Mouse (Mus musculus) adrenal gland, adult 8-10 months (tissue): ENCODE measurements at regions not wholly inside any gene's neighbourhood (a gene's known extent, or its start where the extent isn't known, plus 50 kb on each side); places are given as distances from the start of the nearest gene placed in this dataset.

Experiments
- DNase-seq: peaks from one replicate; pipeline ENCODE4 v3.0.0; 2022

DNA sequence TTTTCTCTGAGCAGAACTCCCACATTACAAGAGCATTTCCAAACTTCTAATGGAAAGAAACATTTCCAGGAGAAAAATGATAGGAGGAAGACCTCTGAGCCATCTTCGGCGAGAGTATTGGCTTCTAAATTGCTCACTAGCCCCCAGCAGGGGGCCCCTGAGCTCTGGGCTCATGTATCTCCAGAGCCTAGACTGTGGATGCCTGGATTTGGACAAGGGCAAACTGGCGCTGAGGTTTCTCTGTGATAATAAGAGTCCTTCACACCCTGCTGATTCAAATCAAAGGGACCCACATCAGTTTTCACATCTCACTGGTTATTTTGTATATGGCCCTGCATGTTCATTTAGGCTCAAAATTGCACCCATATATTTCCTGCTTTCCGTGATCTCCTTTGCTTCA is 119.3 kb upstream of the Kif2a start:
- DNase-seq = no peak

DNA sequence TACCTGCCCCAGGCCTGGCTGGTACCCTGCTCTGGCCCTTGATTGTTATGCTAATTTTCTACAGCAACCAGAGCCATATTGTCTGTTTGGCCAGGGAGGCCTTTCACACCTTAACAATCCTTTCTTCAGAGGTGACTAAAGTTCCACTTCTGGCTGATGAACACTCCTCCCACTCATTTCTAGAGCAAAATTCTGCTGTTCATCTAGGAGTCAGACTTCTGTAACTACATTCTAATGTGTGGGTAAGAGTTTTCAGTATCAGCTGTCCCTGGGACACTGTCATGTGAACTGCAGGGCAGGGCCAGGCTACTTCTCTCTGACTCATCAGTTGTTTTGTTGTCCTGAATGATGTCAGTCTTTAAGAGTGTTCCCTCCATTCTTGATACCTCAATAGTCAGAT is 112.2 kb upstream of the Kif2a start:
- no peak for DNase-seq

DNA sequence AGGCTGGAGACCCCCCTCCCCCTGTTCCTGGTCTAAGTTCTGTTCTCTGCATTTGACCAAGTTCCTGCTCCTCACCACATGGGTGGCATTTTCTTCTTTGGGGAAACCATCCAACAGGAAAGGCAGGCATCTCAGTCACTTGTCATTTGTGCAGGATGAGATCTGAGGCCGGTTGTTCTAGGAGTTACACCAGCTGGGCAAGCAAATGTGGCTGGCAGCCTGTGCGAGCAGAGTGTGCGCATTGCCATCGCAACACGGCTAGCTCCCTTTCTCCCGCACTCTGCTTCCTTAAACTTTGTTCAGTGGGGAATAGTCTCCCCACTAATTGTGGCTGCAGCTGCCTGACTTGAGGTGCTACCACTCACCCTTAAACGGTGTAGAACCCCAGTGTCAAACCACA is 104.7 kb upstream of the Kif2a start:
- DNase-seq = no peak

DNA sequence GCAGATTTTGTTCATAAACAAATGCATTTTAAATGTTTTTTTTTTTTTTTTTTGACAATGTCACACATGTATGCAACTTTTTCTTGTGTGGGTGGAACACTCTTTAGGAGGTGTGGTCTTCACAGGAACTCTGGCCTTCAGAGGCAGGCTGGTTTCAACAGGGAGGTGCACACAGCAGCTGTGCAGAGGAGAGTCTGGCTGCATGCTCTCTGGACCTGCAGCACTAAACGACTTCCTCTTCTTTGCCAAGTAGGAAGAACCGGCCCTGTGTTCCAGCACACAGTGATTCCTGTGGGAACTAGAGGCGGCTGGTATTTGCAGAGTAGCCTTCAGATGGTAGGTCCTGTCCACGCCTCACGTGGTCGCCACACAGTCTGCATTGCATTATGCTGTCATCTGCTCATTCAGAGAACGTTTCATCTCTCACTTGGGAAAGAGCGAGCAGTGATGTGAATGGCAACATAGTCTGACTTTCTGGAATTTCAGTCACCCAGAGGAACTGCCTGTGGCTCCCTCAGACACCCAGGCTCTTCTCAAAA is 102.3 kb upstream of the Kif2a start:
- DNase-seq = no peak

DNA sequence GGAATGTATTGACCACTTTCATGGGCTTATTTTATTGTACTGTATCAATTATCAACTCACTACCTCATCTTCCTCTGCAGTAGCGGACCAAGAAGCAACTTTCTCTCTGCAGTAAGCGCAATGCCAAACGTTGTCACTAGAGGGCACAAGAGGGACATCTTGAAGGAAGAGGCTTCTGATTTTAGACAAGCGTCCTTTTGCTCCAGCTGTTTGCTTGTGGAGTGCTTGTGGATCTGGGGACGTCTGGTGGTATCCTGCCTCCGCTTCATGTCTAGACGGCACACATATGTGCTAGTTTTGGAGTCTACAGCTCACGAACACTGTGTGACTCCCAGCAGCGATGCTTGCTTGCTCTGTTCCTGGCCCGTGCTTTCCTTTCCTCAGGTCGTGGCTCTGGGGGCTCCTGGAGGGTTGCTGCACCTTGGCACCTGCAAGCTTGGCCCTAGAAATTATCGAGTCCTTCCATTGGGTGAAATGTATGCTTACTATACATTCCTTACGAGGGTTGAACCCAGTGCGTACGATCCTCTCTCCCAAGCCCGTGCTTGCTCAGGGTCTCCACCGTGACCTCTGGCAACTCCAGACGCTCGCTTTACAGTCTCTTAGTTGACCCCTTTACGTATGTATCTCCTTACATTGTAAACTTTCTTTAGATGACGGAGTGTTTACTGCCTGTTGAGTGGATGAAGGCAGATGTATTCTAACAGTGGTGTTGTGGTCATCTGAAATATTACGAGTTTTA is 92.2 kb upstream of the Kif2a start:
- DNase-seq = peak; percentile 56

DNA sequence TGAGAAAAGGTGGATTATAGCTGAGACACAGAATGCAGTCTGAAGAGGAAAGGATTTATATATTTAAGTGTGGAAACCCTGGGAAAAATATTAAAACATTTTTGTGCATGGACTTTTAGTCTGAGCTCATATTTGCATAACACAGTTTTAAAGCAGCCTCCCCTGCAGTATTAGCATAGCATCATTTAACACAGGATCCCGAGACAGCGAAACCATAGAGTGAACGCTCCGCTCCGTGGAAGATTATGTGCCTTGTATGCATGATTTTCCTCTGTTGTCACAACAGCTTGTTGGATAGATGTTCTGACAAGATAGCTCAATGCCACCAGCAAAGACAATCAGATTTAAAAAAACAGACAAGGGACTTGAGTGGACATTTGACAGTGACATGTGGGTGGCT is 86.1 kb upstream of the Kif2a start:
- DNase-seq = no peak

DNA sequence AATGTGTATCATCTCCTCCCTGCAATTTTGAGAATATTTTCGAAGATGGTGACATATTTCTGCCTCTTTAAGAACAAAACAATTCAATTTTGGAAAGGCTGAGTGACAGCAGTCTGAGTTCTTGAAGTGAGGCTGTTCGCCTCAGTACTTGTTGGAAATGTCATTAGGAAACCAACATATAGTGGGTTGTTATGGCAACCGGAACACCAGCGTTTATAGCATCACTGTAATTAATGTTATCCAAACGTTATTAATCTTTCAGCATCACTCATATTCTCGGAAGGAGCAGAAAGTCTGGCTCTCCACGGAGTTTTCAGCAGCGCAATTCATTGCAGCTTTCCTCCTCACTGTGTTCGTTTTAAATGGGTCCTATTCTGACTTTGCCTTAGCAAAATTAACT is 85.6 kb upstream of the Kif2a start:
- DNase-seq = no peak

DNA sequence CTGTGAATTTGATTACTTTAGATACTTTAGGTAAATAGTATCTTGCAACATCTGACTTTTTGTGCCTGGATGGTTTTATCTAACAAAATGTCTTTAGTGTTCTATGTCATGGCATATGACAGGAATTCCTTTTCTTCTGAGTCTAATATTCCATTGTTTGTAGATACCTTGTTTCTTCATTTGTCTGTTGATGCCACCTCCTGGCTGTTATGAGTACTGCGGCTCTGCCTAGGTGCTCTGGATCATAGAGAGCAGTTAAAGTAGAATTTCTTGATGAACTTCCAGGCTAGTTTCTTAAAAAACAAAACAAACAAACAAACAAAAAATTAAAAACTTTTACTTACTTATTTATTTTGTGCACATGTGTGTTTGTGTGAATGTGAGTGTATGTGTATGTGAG is 83.6 kb upstream of the Kif2a start:
- DNase-seq = peak; percentile 20

DNA sequence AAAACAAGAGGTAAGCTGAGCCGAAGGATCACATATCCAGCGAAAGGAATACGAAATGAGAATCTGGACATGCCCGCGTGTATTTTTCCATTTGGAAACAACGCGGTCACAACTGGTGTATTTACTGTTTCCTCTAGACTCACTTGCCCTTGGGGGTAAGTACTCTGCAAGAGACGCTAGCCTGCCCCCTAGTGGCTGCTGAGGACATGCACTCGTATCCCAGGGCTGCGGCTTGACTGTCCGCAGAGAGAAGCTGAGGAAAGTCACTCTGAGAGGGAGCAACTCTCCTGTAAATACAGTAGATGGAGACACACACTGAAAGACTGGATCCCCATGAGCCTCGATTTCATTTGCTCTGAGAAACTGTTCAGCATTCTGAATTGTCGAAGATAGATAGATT is 79.7 kb upstream of the Kif2a start:
- DNase-seq = peak; percentile 80

DNA sequence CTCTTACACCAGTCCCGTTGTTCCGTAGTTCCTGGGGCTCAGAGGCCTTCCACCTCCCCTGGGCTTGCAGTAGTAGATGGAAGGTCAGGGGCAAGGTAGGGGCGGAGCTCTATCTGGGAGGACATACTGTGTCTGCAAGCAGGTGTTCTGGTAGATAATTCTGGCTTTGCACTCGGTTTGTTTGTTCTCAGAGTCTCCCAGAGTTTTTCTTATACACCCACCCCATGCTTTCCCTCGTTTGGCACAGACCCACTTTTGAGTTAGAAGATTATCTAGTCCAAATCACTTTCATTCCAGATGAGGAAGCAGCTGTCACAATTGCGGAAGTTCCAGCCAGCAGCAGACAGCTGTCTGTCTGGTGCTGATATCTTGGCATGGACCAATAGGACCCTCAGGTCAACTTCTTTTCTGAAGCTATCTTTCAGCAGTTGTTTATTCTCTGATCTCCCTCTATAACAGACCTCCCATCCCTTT is 79.0 kb upstream of the Kif2a start:
- DNase-seq = no peak

DNA sequence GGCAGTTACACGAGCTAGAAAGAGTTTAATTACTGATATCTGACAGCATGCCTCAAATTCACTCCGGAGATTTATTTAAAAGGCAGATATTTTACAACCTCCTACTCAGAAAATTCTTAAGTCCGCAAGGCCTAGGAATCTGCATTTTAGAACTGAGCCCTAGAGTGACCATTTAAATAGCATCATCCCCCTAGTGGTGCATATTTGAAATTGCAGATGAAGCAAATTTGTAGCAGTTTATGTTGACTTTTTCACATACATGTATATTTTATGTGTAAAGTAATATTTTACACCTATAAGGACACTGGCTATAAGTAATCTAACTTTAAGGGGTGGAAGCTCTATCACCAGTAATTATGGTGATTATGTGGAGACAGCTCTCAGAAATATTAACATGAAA is 78.2 kb upstream of the Kif2a start:
- DNase-seq = no peak

DNA sequence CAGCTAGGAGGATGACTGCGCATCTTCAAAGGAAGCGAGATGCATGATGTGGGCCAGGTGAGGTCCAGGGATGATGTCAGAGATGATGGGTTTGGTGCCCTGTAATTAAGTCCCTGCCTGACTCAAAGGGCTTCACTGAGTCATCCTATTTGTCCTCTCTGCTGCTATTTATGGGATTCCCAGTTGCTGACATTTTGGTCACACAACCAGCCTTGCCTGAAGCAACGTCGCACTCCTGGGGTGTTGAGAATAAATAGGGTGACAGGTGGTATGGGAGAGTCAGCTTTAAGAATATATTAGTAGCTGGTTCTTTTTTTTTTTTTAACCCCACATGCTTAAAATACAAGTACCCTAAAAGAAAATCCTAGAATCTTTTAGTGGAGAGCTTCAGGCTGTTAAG is 75.1 kb upstream of the Kif2a start:
- DNase-seq = no peak

DNA sequence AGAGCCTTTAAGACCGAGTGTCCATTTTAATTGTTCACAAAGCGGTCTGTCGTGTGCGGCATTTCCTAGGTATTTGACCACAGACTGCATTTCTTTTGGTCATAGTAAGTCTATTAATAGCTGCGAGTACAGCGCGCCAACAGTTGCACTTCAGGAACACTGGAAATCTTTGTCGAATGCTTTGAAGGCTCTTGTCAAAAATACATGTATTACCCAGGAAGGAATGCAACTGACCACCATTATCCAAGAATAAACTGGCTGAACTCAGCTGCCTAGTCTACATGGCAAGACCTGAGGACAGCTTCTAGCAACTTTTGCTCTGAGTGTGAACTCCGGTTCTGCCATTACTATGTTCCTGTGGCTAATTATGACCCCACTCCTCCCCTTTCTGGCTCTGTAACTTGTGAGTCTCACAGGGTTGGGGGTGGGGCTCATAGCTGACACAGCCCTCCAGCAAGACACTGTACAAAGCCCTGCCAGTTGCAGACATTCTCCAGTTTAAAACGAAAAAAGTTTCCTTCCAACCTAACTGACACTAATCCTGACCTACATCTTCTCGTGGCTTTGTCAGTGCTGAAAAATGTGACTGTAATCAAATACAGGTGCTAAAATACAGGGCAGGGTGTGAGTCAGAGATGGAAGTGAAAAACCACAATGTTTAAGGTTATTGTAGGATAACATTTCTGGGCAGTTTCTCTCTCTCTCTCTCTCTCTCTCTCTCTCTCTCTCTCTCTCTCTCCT is 73.2 kb upstream of the Kif2a start:
- DNase-seq = no peak

DNA sequence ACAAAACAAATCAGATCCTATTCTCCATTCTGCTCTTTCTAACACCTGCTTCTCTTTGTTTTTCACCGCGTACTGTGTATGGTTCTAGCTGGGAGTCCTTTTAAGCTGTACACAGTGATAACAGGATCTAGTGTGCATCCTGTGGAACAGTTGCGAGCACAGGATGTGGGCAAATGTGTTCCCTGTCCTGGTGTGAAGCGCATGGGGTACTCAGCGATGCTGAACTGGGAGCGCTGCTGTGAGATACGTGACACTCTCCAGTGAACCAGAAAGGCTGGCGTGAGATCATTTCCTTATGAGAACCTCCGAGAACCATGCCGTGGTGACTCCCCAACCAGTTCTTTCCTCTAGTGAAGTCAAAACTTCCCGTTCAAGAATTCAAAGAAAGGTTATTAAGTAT is 72.6 kb upstream of the Kif2a start:
- no peak for DNase-seq

DNA sequence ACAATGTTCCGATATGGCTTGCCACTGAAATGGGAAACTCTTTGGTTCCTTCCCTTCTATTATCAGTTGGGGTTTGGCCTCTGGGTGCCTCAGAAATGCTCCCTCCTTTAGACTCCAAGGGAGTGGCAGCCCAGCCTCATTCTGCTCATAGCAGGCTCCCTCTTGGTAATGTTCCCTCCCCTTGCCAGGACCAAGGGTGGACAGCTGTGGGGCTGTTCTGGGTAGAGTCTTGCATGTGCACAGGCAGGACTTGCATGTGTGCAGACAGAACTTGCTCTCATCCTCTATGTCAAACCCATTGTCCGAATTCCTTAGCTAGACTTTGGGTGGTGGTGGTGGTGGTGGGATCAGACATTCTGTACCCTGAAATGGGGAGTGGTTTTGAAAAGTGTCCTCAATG is 71.8 kb upstream of the Kif2a start:
- DNase-seq = no peak

DNA sequence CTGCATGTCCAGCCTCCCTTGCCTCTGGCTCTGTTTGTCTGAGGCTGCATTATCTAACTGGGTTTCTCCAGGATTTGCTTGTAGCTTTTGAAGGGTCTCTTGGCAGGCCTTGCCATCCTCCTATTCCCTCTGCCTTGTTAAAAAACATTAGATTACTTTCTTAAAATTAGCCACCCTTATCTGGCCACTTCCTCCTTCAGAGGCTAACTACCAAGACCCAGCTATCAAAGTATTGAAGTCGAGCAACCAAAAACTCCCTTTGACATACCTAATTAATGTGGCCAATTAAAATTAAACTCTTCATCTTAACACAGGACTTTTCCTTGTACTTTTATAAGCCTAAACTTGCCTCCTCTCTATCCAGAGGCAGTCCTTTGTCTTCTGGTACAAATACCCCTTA is 66.3 kb upstream of the Kif2a start:
- DNase-seq = no peak

DNA sequence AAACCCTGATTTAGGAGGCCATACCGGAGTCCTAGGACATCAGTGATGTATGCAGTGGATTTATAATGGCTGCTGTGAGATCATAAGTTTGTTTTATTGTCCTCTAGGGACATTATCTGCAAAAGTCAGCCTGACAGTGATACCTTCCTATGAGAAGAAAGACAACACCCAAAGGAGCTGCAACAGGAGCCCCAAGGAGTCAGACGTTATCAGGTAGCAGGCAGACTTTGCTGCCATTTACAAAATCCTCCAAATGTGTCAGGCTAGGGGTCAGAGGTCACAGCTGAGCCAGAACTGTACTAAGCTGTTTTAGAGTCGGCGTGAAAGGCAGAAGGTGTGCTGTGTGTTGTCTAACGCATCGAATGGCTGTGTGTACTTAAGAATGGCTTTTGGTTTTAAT is 65.4 kb upstream of the Kif2a start:
- DNase-seq = no peak

DNA sequence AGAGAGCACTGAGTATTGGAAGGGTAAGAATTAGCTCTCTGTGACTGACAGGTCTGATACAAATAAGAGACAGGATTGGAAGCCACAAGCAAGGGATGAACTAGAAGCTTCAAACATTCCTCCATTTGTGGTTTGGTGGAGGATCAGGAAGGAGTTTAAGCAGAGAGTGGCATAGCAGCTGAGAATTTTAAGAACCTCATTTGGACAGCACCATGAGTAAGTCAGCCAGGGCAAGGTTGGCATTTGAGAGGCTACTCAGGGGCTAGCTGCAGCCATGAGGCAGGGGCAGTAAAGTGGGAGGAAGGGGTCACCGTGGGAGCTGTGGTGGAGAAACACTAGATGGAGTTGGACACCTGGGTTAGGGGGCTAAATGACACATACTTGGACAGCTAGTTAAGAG is 56.2 kb upstream of the Kif2a start:
- no peak for DNase-seq

DNA sequence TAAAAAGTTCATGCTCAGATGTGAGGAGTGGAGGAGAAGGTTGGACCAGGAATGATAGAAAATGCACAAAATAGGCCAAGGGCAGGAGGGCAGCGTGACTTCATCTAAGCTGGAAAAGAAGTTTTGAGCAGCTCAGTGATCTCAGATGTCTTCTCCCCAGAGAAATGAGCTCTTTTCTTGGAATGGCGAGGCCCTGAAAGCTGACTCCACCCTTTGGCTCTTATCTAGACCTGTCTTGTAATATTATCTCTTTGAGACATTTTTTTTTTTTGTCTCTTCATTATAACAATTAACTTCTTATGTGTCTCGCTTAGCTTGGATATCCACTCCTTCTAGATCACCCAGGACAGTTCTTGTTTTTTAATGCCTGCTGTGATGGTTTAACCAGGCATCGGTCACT is 53.0 kb upstream of the Kif2a start:
- no peak for DNase-seq

DNA sequence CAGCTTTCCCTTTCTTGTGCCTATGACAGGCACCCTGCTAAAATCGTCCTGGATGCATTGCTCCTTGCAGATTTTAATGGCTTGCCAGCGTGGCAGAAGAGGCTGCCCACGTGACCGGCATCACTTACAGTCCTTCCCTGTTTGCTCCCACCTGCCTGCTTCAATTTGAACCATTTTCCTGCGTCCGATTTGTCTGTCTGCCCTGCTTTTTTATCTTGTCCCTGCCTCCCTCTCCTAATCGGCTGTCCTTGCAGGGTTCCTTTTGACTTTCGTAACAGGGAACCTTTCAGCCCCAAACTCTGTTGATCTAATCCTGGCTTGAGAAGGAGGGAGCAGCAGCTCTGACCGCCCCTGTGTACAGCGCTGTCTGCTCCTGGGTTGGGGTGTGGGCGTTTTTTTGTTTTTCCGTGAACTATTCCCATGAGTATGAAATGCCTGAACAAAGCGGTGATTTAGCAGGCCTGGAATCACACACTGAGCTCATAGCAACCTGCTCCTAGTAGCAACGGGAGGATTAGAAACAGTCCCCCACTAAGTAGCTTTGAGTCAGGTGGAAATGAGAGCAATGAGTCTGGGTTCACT is 51.2 kb upstream of the Kif2a start:
- DNase-seq = no peak

DNA sequence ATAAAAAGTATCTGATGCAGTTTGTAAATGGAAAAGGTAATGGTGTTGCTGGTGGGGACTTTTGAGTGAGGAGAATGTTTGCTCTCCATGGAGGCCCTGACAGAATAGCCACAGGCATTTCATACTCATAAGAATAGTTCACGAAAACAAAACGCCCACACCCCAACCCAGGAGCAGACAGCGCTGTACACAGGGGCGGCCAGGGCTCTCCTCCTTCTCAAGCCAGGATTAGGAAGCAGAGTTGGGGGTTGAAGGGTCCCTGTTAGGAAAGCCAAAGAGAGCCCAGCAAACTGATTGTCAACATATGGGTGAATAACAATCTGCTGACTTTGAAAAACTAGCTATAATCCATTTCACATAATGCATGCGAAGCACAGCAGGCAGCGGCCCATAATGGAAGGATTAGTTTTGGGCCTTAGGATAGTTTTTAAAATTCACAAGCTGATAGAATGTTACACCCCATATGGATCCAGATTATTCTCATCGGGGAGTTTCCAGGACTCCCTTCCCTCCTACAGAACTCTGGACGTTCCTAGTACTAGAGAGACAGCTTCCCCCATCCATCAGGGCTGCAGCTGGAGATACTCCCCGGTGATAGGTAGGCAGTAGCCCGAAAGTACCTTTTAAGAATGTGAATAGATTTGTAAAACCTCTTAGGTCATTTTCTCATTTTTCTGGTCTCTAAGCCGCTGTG is 50.6 kb upstream of the Kif2a start:
- no peak for DNase-seq
